Mouse (Mus musculus) C3H10T1/2 (cell line): ENCODE measurements around the gene Herc6. TPM values are rescaled to one million over a fixed set of nuclear protein-coding genes. Genes with fewer than 3 reads are reported as not detected.

Experiments used
- polyA plus RNA-seq, 2 experiments: library from polyadenylated mRNA; unstranded; fragments of >200 nt; fragmentation: generic; extraction: Trizol; gene quantifications; one replicate each; pipeline ENCODE4 v1.2.1; 2012; ENCODE audit warnings: missing spikeins in 2 of 2

Herc6 gene
- under 1 TPM; 0.05 to 0.97 TPM for polyA plus RNA-seq

GRCm38 (mm10) chr6:57580881-57581548 is at the start of gene Herc6:
Gene Herc6 (plus strand): TSS chr6:57581000.

GRCm38 (mm10) chr6:57535386-57535936 is 45.3 kb upstream of the Herc6 start, which contains the start of gene Ppm1k:
Gene Ppm1k (minus strand): TSS chr6:57535468.

DNA sequence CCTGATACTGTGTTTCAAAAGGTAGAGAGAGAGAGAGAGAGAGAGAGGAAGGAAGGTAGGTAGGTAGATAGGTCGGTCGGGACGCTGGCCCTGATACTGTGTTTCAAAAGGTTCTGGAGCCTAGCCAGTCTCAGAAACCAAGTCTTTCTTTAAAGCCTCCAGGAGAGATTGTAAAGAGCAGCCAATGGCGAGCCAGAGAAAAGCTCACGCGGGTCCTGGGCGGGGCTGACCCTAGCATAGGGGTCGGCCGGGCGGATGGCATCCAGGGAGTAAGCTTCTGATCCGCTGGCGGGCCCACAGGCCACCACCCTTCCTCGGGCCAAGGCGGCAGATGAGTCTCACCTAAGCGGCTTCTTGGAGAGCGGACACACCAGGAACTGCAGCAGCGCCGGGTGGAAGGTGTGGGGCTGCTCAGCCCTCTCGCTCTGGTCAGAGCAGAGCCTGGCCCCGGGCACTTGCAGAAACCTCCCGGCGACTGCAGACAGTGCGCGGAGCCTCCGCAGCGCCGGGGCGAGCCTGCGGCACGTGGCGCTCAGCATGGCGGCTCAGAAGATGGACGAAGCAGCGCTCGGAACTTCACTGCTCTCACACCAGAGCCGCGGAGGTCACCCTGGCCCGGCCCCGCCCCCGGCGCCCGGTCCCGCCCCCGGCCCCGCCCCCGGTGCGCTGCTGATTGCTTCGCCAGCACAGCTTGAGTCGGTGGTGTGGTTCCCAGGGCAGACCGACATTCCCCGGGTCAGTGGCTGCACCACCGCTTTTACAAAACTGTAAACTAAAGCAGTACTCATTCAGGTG is 110.9 kb downstream of the Herc6 start, which contains the start of gene Pyurf:
Gene Pyurf (minus strand): TSS at position 612 of the 795 bp plus-strand sequence.

DNA sequence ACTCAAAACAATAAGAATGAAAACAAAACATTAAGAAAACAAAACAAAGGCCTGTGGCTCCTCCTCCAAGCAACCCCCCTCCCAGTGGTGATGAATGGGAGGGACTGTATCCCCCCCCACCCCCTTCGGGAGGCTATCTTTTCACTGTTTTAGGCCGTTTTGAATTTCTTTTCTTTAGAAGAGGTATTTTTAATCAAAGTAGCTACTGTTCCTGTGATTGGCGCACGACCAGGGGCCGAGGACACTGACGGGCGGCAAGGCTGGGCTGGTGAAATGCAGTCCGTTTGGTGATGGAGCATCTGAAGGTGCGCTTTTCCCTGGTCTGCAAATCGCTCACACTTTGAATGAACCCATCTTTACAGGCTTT is 121.6 kb downstream of the Herc6 start, which contains the start of gene Lancl2:
Gene Lancl2 (plus strand): TSS at position 165 of the 367 bp plus-strand sequence.

Other genes starting within 250 kb of the Herc6 start
- gene Vmn1r17, start 217.3 kb upstream of the Herc6 start, polyA plus RNA-seq, result not detected
- not detected for gene Vmn1r18, start 185.2 kb upstream of the Herc6 start, polyA plus RNA-seq
- gene Vmn1r19, start 177.2 kb upstream of the Herc6 start, polyA plus RNA-seq, result not detected
- not detected for gene Vmn1r20, start 152.1 kb upstream of the Herc6 start, polyA plus RNA-seq
- gene Ppm1k, start 45.5 kb upstream of the Herc6 start, polyA plus RNA-seq, result under 1 TPM; 0.05 to 0.94 TPM
- 10 to 100 TPM in 1 of 2 experiments, 1 to 10 TPM in 1; 3.5 to 10.5 TPM for gene Pyurf, start 111.1 kb downstream of the Herc6 start, polyA plus RNA-seq
- 1 to 10 TPM; 1.6 to 9.8 TPM for gene Lancl2, start 121.5 kb downstream of the Herc6 start, polyA plus RNA-seq
- gene Vopp1, start 244.2 kb downstream of the Herc6 start, polyA plus RNA-seq, result 10 to 100 TPM in 1 of 2 experiments, 1 to 10 TPM in 1; 1.1 to 15.3 TPM